Mouse (Mus musculus) thymus, postnatal 10 days (tissue): ENCODE data around the gene Dnttip1.
A peak's percentile ranks its signal among the peaks of the same experiment; 100 is the strongest.
"Not testable (repeated sequence)": the region's sequence is repeated elsewhere in the genome, so short reads cannot be mapped to it uniquely, and the experiment has no call there.

Experiments used
- DNase-seq, 2 experiments: peaks; one replicate each; pipeline ENCODE4 v3.0.0; 2021; ENCODE audit warnings: low spot score in 2 of 2

Dnttip1 gene

GRCm38 (mm10) chr2:164745843-164746479, at the start of gene Dnttip1, which contains the start of gene Wfdc3:
TSS of gene Dnttip1 (plus strand) at chr2:164745983.
TSS of gene Wfdc3 (minus strand) at chr2:164745931.
- DNase-seq, result peak; percentile 91 to 98

- DNase-seq, result no peak
Measured at GRCm38 (mm10) chr2:164698201-164698600, 47.6 kb upstream of the Dnttip1 start, which contains the start of gene Spint4. TSS of gene Spint4 (plus strand) at chr2:164698501.

GRCm38 (mm10) chr2:164700959-164701358, 44.8 kb upstream of the Dnttip1 start:
- DNase-seq, result no peak

- no peak for DNase-seq
Measured at GRCm38 (mm10) chr2:164701761-164702160, 44.0 kb upstream of the Dnttip1 start.

GRCm38 (mm10) chr2:164704235-164704634, 41.5 kb upstream of the Dnttip1 start:
- no peak for DNase-seq

- DNase-seq, result no peak
Measured at GRCm38 (mm10) chr2:164705328-164705727, 40.5 kb upstream of the Dnttip1 start.

GRCm38 (mm10) chr2:164705991-164706390, 39.8 kb upstream of the Dnttip1 start:
- DNase-seq, result no peak

- DNase-seq, result no peak
Measured at GRCm38 (mm10) chr2:164715005-164715404, 30.8 kb upstream of the Dnttip1 start, which contains the start of gene Spint5. TSS of gene Spint5 (plus strand) at chr2:164715305.

- not testable (repeated sequence) for DNase-seq
Measured at GRCm38 (mm10) chr2:164716194-164716786, 29.5 kb upstream of the Dnttip1 start.

GRCm38 (mm10) chr2:164723276-164723675, 22.5 kb upstream of the Dnttip1 start:
- no peak for DNase-seq

- peak; percentile 29 to 71 for DNase-seq
Measured at GRCm38 (mm10) chr2:164725895-164726619, 19.7 kb upstream of the Dnttip1 start.

- no peak for DNase-seq
Measured at GRCm38 (mm10) chr2:164731719-164732118, 14.1 kb upstream of the Dnttip1 start.

GRCm38 (mm10) chr2:164733259-164733658, 12.5 kb upstream of the Dnttip1 start:
- DNase-seq, result no peak

- DNase-seq, result no peak
Measured at GRCm38 (mm10) chr2:164734839-164735238, 10.9 kb upstream of the Dnttip1 start.

GRCm38 (mm10) chr2:164735446-164735845, 10.3 kb upstream of the Dnttip1 start:
- no peak for DNase-seq

- no peak for DNase-seq
Measured at GRCm38 (mm10) chr2:164737377-164738090, 8.2 kb upstream of the Dnttip1 start.

- no peak for DNase-seq
Measured at GRCm38 (mm10) chr2:164739876-164740275, 5.9 kb upstream of the Dnttip1 start.

- DNase-seq, result no peak
Measured at GRCm38 (mm10) chr2:164744987-164745386, 796 bp upstream of the Dnttip1 start.

- DNase-seq, result no peak
Measured at GRCm38 (mm10) chr2:164746693-164747092, 910 bp downstream of the Dnttip1 start.

GRCm38 (mm10) chr2:164748191-164748590, 2.4 kb downstream of the Dnttip1 start:
- no peak for DNase-seq

GRCm38 (mm10) chr2:164748991-164749390, 3.2 kb downstream of the Dnttip1 start:
- DNase-seq, result no peak

GRCm38 (mm10) chr2:164752454-164752853, 6.7 kb downstream of the Dnttip1 start:
- DNase-seq, result no peak
